Mouse (Mus musculus): ENCODE results near the gene Dnttip2. TPM values are rescaled to one million over a fixed set of nuclear protein-coding genes. Genes with fewer than 3 reads are reported as not detected.
"Not testable (repeated sequence)": the region's sequence is repeated elsewhere in the genome, so short reads cannot be mapped to it uniquely, and the experiment has no call there.

The Dnttip2 gene
- polyA plus RNA-seq, 1 experiment from 2014 or later: 42.2 TPM

- Histone ChIP-seq H3K4me2 (no peak overlapping the region), H3K9me3 (no peaks in the 10 kb centered on the region), H3K27ac (replicated peaks) (no peak overlapping the region), H3K4me3 (no peak overlapping the region), H3K36me3 (0 out of 2 replicates have a peak, but pooled peaks cover 5% of the 10 kb centered on the region), H3K9ac (no peak overlapping the region), H3K27me3 (no peaks in the 10 kb centered on the region), H3K4me1 (replicated peaks) (peaks cover 6% of the 10 kb centered on the region)
- 48% methylated on average over 3 of the region's 3 CpGs for WGBS
- no peak for ATAC-seq (ENCODE audit: low FRiP score, low read depth)
Observed at GRCm38 (mm10) chr3:122252466-122253253, 21.5 kb upstream of the Dnttip2 start.

GRCm38 (mm10) chr3:122254050-122254449 is 20.1 kb upstream of the Dnttip2 start:
- H3K27me3 ChIP-seq; H3K36me3 ChIP-seq; H3K9ac ChIP-seq; H3K9me3 ChIP-seq; H3K27ac ChIP-seq (replicated peaks); H3K4me3 ChIP-seq; ATAC-seq (ENCODE audit: low FRiP score, low read depth); H3K4me2 ChIP-seq; H3K4me1 ChIP-seq (replicated peaks): not testable (repeated sequence)
- WGBS: 92% methylated on average over 7 of the region's 7 CpGs

- 78% methylated on average over 5 of the region's 5 CpGs for WGBS
- H3K4me2 ChIP-seq: no peak overlapping the region
- no peak overlapping the region for H3K4me3 ChIP-seq
- ATAC-seq (ENCODE audit: low FRiP score, low read depth): no peak
- H3K9me3 ChIP-seq: no peaks in the 10 kb centered on the region
- H3K36me3 ChIP-seq: peaks cover 17% of the 10 kb centered on the region
- H3K9ac ChIP-seq: no peak overlapping the region
- no peak overlapping the region for H3K27ac ChIP-seq (replicated peaks)
- H3K4me1 ChIP-seq (replicated peaks): peaks cover 4% of the 10 kb centered on the region
- no peaks in the 10 kb centered on the region for H3K27me3 ChIP-seq
Observed at GRCm38 (mm10) chr3:122269986-122270385, 4.2 kb upstream of the Dnttip2 start.

- Histone ChIP-seq H3K36me3 (peaks cover 18% of the 10 kb centered on the region), H3K4me1 (replicated peaks) (peaks cover 28% of the 10 kb centered on the region)
- 73% methylated on average over 1 of the region's 1 CpGs for whole genome bisulfite sequencing
- H3K27me3 ChIP-seq; H3K4me2 ChIP-seq; H3K9me3 ChIP-seq; H3K4me3 ChIP-seq; ATAC-seq (ENCODE audit: low FRiP score, low read depth); H3K27ac ChIP-seq (replicated peaks); H3K9ac ChIP-seq: not testable (repeated sequence)
Observed at GRCm38 (mm10) chr3:122272565-122272964, 1.6 kb upstream of the Dnttip2 start.

GRCm38 (mm10) chr3:122273407-122274240 is 564 bp upstream of the Dnttip2 start:
- WGBS: 12% methylated on average over 19 of the region's 20 CpGs
- Histone ChIP-seq H3K4me3 (peak overlapping the region; percentile 99), H3K9me3 (no peaks in the 10 kb centered on the region), H3K27me3 (no peaks in the 10 kb centered on the region), H3K36me3 (peaks cover 28% of the 10 kb centered on the region), H3K4me2 (peak overlapping the region; percentile 46), H3K4me1 (replicated peaks) (peaks cover 37% of the 10 kb centered on the region), H3K9ac (0 out of 2 replicates have a peak overlapping the region, but pooled peaks have one; percentile 31), H3K27ac (replicated peaks) (peak overlapping the region; percentile 71)
- ATAC-seq (ENCODE audit: low FRiP score, low read depth): no peak

- no peaks in the 10 kb centered on the region for H3K9me3 ChIP-seq
- H3K9ac ChIP-seq: peak overlapping the region; percentile 97
- no peaks in the 10 kb centered on the region for H3K27me3 ChIP-seq
- peak overlapping the region; percentile 92 for H3K4me2 ChIP-seq
- no peak overlapping the region for H3K27ac ChIP-seq (replicated peaks)
- no peak for ATAC-seq (ENCODE audit: low FRiP score, low read depth)
- H3K4me1 ChIP-seq (replicated peaks): peaks cover 37% of the 10 kb centered on the region
- peaks cover 41% of the 10 kb centered on the region for H3K36me3 ChIP-seq
- WGBS: 76% methylated on average over 10 of the region's 10 CpGs
- H3K4me3 ChIP-seq: peak overlapping the region; percentile 99
Observed at GRCm38 (mm10) chr3:122275111-122275510, 923 bp downstream of the Dnttip2 start.

- Histone ChIP-seq H3K9me3 (no peaks in the 10 kb centered on the region), H3K4me1 (replicated peaks) (peaks cover 19% of the 10 kb centered on the region), H3K4me2 (no peak overlapping the region), H3K27me3 (no peaks in the 10 kb centered on the region), H3K4me3 (no peak overlapping the region), H3K36me3 (peaks cover 32% of the 10 kb centered on the region), H3K9ac (no peak overlapping the region), H3K27ac (replicated peaks) (no peak overlapping the region)
- 77% methylated on average over 5 of the region's 5 CpGs for WGBS
- ATAC-seq (ENCODE audit: low FRiP score, low read depth): no peak
Observed at GRCm38 (mm10) chr3:122287195-122287594, 13.0 kb downstream of the Dnttip2 start.

- Histone ChIP-seq H3K27me3 (no peaks in the 10 kb centered on the region), H3K9ac (no peak overlapping the region), H3K9me3 (no peaks in the 10 kb centered on the region), H3K36me3 (peaks cover 17% of the 10 kb centered on the region), H3K4me2 (no peak overlapping the region), H3K4me1 (replicated peaks) (peaks cover 23% of the 10 kb centered on the region), H3K4me3 (no peak overlapping the region), H3K27ac (replicated peaks) (no peak overlapping the region)
- no peak for ATAC-seq (ENCODE audit: low FRiP score, low read depth)
- WGBS: 85% methylated on average over 5 of the region's 5 CpGs
Observed at GRCm38 (mm10) chr3:122288613-122289195, 14.5 kb downstream of the Dnttip2 start.

GRCm38 (mm10) chr3:122289344-122289743 is 15.2 kb downstream of the Dnttip2 start:
- not testable (repeated sequence) for H3K4me2 ChIP-seq; ATAC-seq (ENCODE audit: low FRiP score, low read depth); H3K9ac ChIP-seq; H3K27ac ChIP-seq (replicated peaks); H3K9me3 ChIP-seq; H3K27me3 ChIP-seq; H3K4me3 ChIP-seq
- Histone ChIP-seq H3K36me3 (peaks cover 11% of the 10 kb centered on the region), H3K4me1 (replicated peaks) (peaks cover 24% of the 10 kb centered on the region)
- 71% methylated on average over 4 of the region's 4 CpGs for WGBS

- H3K27me3 ChIP-seq: no peaks in the 10 kb centered on the region
- no peak overlapping the region; the same call in 1 of the 2 replicates for H3K27ac ChIP-seq (replicated peaks)
- peaks cover 38% of the 10 kb centered on the region for H3K4me1 ChIP-seq (replicated peaks)
- H3K4me3 ChIP-seq: no peak overlapping the region
- peaks cover 1% of the 10 kb centered on the region; the same call in 1 of the 2 replicates for H3K36me3 ChIP-seq
- no peak overlapping the region for H3K9ac ChIP-seq
- H3K4me2 ChIP-seq: no peak overlapping the region
- 68% methylated on average over 7 of the region's 7 CpGs for WGBS
- no peaks in the 10 kb centered on the region for H3K9me3 ChIP-seq
- ATAC-seq (ENCODE audit: low FRiP score, low read depth): no peak
Observed at GRCm38 (mm10) chr3:122290696-122291095, 16.5 kb downstream of the Dnttip2 start.

GRCm38 (mm10) chr3:122291828-122292227 is 17.6 kb downstream of the Dnttip2 start:
- 42% methylated on average over 12 of the region's 12 CpGs for WGBS
- Histone ChIP-seq H3K4me2 (peak overlapping the region; percentile 84), H3K4me1 (replicated peaks) (peaks cover 39% of the 10 kb centered on the region), H3K36me3 (no peaks in the 10 kb centered on the region), H3K9me3 (no peaks in the 10 kb centered on the region), H3K4me3 (peak overlapping the region; percentile 84), H3K27me3 (no peaks in the 10 kb centered on the region), H3K27ac (replicated peaks) (peak overlapping the region; percentile 99), H3K9ac (peak overlapping the region; percentile 89; the same call in 1 of the 2 replicates)
- no peak for ATAC-seq (ENCODE audit: low FRiP score, low read depth)

Data from hindbrain, embryonic 15.5 days (tissue).